Mouse (Mus musculus) kidney, adult 2 months (tissue): Measurements from ENCODE around the gene Gm20716. TPM values are rescaled to one million over a fixed set of nuclear protein-coding genes. Genes with fewer than 3 reads are reported as not detected.

Experiments
- DNase-seq: peaks from one replicate; pipeline ENCODE4 v3.0.0; 2021
- H3K27ac ChIP-seq: fragments of 200-500 bp; 2 replicates; pipeline ENCODE4 v1.5.1; 2012; ENCODE audit warnings: low read depth, low read length, control low read depth, inconsistent platforms; ENCODE audit not compliant: insufficient read depth
- H3K27me3 ChIP-seq: fragments of 200-500 bp; replicated peaks from 2 replicates; pipeline ENCODE4 v1.6.1; 2012; ENCODE audit warnings: mild to moderate bottlenecking, moderate library complexity, low read length, inconsistent platforms; ENCODE audit not compliant: control insufficient read depth, insufficient read depth
- H3K36me3 ChIP-seq: fragments of 200-500 bp; 2 replicates; pipeline ENCODE4 v1.6.1; 2012; ENCODE audit warnings: mild to moderate bottlenecking, moderate library complexity, low read length, inconsistent platforms; ENCODE audit not compliant: control insufficient read depth, insufficient read depth
- H3K4me1 ChIP-seq: fragments of 200-500 bp; 2 replicates; pipeline ENCODE4 v1.6.1; 2011; ENCODE audit warnings: low read length; ENCODE audit not compliant: control insufficient read depth, insufficient read depth
- H3K4me3 ChIP-seq: fragments of 200-500 bp; 2 replicates; pipeline ENCODE4 v1.5.1; 2011; ENCODE audit warnings: mild to moderate bottlenecking, low read depth, low read length, control low read depth; ENCODE audit not compliant: insufficient read depth
- CTCF ChIP-seq: fragments of 200-500 bp; conservative IDR thresholded peaks from 2 replicates; pipeline ENCODE4 v1.5.1; 2011; ENCODE audit warnings: low read depth, mild to moderate bottlenecking, control low read depth, low read length, moderate library complexity, mixed read lengths; ENCODE audit not compliant: insufficient read depth, insufficient read length
- POLR2A ChIP-seq: fragments of 200-500 bp; IDR thresholded peaks from one replicate; pipeline ENCODE4 v1.6.1; 2011; ENCODE audit warnings: low read depth, low read length, control low read depth
- WGBS: fragments of 180-500 bp; shearing (Covaris S2); methylation state at CpG from one replicate; pipeline ENCODE4 v1.1.7; 2018; 5-methylcytosine and 5-hydroxymethylcytosine counted together
- polyA plus RNA-seq: library from polyadenylated mRNA; depleted of rRNA; stranded (reverse); fragments of >200 nt; gene quantifications from 2 replicates; pipeline ENCODE4 v1.2.3, GENCODE M21; 2012

Gene Gm20716
- polyA plus RNA-seq, 1 experiment = 8.5 TPM

DNA sequence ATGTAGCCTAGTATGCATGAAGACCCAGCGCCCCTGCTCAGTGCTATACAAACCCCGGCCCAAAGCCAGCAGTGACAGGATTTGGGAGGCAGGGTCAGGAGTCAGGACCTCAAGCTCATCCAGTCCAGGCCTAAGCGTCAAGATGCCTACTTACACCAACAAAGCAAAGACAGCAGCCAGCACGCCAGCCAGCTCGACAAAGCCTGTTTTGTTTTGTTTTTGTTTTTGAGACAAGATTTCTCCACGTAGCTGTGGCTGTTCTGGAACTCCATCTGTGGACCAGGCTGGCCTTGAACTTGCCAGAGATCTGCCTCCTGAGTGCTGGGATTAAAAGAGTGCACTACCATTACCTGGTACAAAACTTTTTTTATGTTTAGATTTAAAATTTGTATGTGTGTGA is 6.8 kb downstream of the Gm20716 start:
- H3K27ac ChIP-seq = no peak overlapping the region
- peaks cover 3% of the 10 kb centered on the region; the same call in 1 of the 2 replicates for H3K4me1 ChIP-seq
- DNase-seq = no peak
- TF ChIP-seq POLR2A (no peak), CTCF (no peak)
- no peaks in the 10 kb centered on the region; the same call in 1 of the 2 replicates for H3K36me3 ChIP-seq
- no peak overlapping the region for H3K4me3 ChIP-seq
- WGBS = 87% methylated on average over 6 of the region's 6 CpGs
- no peaks in the 10 kb centered on the region for H3K27me3 ChIP-seq

GRCm38 (mm10) chr2:168213788-168214397 is 16.3 kb downstream of the Gm20716 start:
- Histone ChIP-seq H3K36me3 (peaks cover 3% of the 10 kb centered on the region), H3K4me3 (no peak overlapping the region), H3K27me3 (no peaks in the 10 kb centered on the region), H3K27ac (no peak overlapping the region), H3K4me1 (no peaks in the 10 kb centered on the region; the same call in 1 of the 2 replicates)
- 58% methylated on average over 5 of the region's 5 CpGs for WGBS
- TF ChIP-seq POLR2A = no peak
- no peak; the same call in 1 of the 2 replicates for TF ChIP-seq CTCF
- DNase-seq = no peak

DNA sequence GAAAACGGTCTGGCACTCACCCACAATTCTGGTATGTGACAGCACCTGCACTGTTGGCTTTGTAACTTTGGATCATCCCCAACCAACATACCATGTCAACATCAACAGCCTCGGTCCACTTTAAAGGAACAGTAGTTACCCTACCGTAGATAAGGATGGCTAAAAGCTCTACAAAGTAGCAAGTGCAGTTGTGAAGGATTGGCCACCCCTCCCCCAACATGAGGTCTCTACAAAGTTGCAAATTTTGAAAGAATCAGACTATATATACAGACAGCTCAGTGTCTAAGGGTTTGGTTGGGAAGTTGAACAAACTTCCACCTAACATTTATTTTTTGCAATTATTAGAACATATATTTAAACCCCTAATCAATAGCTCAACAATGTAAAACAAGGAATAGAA is 22.3 kb downstream of the Gm20716 start:
- Histone ChIP-seq H3K27ac (peak overlapping the region; percentile 96; the same call in 1 of the 2 replicates), H3K4me1 (peaks cover 12% of the 10 kb centered on the region), H3K27me3 (no peaks in the 10 kb centered on the region), H3K4me3 (no peak overlapping the region), H3K36me3 (peaks cover 5% of the 10 kb centered on the region; the same call in 1 of the 2 replicates)
- no peak for DNase-seq
- WGBS = 90% methylated on average over 3 of the region's 3 CpGs
- TF ChIP-seq POLR2A = no peak
- TF ChIP-seq CTCF = no peak

DNA sequence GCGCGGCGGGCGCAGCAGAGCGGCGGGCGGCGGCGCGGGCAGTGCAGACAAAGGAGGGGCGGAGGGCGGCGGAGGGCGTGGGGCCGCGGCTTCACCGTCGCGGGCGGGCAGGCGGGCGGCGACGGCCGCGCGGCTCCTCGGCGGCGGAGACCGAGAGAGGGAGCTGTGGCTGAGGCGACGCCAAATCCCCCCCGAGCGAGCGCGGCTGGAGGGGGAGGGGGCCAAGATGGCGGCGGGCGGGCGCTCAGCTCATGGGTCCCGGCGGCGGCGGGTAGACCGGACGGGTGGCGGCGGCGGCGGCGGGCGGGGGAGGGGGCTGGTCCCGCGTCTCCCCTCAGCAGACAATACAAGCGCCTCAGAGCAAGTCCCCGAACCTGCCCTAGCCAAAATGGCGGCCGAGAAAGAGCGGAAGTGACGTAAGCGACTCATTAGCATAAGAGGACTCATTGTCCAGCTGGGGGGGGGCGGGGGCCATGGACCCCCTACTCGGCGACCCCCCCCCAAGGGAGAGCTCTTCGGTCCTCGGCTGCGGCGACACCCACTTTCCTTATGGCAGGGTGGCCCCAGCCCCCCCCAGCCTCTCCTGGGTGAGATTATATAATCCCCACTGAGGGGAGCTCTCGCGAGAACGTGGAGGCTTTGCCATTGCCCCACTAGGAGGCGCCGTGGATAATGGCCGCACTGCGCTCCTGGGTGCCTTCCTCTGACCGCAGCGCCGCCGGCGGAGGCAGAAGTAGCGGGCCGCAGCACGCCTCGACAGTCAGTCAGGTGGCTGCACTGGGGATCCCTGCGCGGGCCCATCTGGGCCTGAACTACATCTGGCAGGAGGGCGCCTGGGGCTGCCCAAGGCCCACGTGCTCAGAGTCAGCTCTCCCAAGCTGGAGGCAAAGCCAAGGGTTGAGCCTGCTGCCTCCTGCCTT is 23.2 kb downstream of the Gm20716 start, which contains the start of gene Adnp:
Adnp (minus strand) TSS at position 388 of the 920 bp plus-strand sequence.
- WGBS = 2% methylated on average over 65 of the region's 89 CpGs
- Histone ChIP-seq H3K27ac (peak within 1 kb of the TSS; percentile 96), H3K36me3 (peaks cover 5% of the 10 kb centered on the region; the same call in 1 of the 2 replicates), H3K4me1 (peaks cover 12% of the 10 kb centered on the region), H3K4me3 (peak within 1 kb of the TSS; percentile 97), H3K27me3 (no peaks in the 10 kb centered on the region)
- DNase-seq = peak; percentile 96
- TF ChIP-seq POLR2A (peak; percentile 49), CTCF (peak; percentile 74)

DNA sequence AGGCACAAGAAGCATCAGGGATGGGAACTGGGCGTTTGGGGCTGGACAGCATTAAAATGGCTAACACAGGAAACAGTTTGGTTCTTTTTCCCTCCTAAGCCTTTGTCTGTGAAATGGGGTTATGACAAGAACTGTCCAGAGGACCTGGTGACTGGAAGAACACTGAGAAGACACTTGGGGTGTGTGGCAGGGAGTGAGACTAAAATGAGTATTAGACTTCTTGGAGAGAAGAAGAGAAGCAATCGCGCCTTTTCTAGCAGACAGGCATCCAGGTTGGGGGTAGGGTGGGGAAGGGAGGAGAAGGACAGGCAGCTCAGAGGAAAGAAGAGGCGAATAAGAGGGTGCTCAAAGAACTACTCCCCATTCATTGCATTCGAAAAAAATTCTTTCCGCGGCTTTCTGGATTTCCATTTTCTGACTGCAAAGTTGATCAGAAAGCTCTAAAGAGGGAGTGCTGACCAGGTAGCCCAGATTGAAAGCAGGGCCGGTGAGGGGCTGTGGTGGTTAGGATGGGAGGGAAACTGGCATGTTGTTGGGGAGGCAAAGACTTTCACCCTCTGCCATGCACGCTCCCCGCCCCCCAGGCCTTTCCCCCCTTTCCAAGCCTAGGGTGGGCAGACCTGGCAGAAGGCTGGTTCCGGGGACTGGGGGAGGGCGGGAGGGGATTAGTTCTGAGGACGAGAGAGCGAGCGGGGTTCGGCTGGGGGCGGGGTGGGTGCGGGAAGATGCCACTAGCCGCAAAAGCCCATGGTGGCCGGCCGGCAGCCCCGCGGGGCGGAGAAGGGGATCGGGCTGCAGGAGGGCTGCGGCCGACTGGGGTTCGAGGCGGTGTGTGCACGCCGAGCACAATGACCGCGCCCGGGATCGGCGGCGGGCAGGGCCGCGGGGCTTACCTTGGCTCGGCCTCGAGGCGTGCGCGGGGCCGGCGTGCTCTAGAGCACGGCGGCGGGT is 24.2 kb downstream of the Gm20716 start:
- no peak for TF ChIP-seq POLR2A
- no peak for TF ChIP-seq CTCF
- Histone ChIP-seq H3K27me3 (no peaks in the 10 kb centered on the region), H3K36me3 (peaks cover 3% of the 10 kb centered on the region; the same call in 1 of the 2 replicates), H3K4me3 (peak overlapping the region; percentile 97), H3K4me1 (peaks cover 18% of the 10 kb centered on the region), H3K27ac (peak overlapping the region; percentile 92)
- DNase-seq = no peak
- WGBS = 2% methylated on average over 46 of the region's 49 CpGs

DNA sequence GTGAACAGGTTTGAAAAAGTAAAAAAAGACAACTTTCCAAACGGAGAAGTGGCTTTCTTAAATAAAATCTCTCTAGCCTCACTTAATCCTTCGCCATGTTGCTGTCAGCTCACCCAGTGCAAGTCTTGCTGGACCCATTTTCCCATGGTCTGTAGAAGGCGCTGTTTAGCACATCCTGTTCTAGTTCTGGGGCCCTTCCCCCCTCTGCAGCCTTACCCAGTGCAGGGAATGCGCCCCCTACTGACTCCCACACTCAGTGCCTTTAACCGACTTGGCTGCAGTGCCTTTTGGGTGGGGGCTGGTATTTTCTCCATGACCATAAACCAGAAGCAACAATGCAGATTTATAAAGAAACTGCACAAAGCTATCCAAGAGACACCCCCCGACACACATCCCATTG is 24.9 kb downstream of the Gm20716 start:
- no peak for TF ChIP-seq POLR2A
- peak; percentile 98 for TF ChIP-seq CTCF
- 2% methylated on average over 6 of the region's 6 CpGs for WGBS
- H3K27ac ChIP-seq = peak overlapping the region; percentile 57
- H3K4me3 ChIP-seq = peak overlapping the region; percentile 97
- H3K27me3 ChIP-seq = no peaks in the 10 kb centered on the region
- H3K4me1 ChIP-seq = peaks cover 25% of the 10 kb centered on the region
- peaks cover 2% of the 10 kb centered on the region; the same call in 1 of the 2 replicates for H3K36me3 ChIP-seq
- DNase-seq = peak; percentile 91
